Mouse (Mus musculus) neutrophil, adult 65 days (primary cell): ENCODE measurements around the gene Tbc1d22b. TPM values are rescaled to one million over a fixed set of nuclear protein-coding genes. Genes with fewer than 3 reads are reported as not detected.

Experiments used
- total RNA-seq: library from RNA; stranded (reverse); gene quantifications from 2 replicates; pipeline ENCODE4 v1.2.4, GENCODE M21; 2023

Gene Tbc1d22b
- 12.8 and 13.5 TPM in 2 replicates for total RNA-seq

GRCm38 (mm10) chr17:29549543-29550428, at the start of gene Tbc1d22b, which contains the start of gene Gm17657:
Tbc1d22b (plus strand) TSS chr17:29549785.
Gm17657 (minus strand) TSS chr17:29549638.

DNA sequence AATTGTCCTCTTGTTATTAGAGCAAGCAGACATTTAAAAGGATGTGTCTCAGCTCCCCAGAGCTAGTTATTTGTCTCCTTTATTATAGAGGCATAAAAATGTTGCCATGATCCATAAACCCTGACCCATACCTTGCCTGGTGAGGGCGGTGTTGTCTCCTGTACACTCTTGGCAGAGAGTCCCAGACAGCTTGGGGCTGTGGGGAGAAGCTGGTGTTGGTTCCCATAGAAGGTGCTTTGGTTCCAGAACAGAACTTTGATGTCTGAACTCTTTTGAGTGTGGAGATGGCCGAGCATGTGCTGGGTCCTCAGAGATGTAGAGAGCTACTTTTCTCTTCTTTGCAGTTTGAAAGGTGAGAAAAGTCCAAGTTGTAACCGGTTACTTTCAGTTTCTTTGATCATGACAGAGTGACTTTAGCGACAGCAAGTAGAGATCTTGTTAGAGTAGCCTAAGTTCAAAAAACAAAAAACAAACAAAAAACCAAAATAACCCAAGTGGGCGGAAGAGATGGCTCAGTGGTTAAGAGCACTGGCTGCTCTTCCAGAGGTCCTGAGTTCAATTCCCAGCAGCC, 2.7 kb downstream of the Tbc1d22b start, which contains the start of gene Tmem217:
Gene Tmem217 (minus strand): TSS at position 224 of the 571 bp plus-strand sequence.

DNA sequence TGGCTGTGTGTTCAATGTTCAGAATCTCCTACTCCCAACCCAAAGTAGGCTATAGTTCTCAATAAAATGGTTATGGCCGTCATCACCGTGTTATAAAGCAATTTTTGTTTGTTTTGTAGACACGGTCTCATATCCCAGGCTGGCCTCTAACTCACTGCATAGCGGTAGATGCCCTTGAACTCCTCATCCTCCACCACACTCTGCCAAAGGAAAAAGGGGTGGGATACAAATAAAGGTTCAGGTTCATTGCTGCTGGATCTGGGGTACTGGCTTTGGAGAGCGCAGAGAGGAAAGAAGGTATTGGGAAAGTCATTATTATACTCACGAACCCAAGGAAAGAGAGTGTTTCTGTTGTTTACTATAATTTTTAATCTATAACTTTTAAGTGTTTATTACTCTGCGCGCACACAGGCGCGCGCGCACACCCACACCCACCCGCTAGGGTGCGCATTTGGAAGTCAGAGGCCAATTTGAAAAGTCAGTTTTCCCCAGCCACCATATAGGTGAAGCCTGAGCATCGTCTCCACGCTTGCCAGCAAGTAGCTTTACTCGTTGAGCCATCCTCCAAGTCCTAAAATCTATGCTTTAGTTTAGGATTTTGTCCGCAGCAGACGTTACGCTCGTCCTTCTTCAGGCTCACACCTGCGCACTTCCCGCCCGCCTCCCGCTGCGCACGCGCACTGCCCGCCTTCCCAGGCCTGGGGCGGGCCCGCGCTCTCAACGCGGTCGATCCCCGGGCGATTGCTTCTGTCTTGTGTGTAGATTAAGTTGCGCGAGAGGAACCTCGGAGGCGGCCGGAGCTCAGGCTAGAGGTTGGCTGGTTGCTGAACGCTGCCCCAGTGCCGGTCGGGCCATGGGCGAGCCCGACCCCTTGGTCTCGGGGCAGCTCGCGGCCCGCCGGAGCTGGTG, 64.8 kb downstream of the Tbc1d22b start, which contains the start of the genes Rnf8 and Gm28043:
Gene Rnf8 (plus strand): TSS at position 676 of the 909 bp plus-strand sequence.
Gene Gm28043 (plus strand): TSS at position 762 of the 909 bp plus-strand sequence.

Other genes with a start within 250 kb of the Tbc1d22b start
- 230 and 242 TPM in 2 replicates for gene Pi16, start 232.1 kb upstream of the Tbc1d22b start, total RNA-seq
- gene Mtch1, start 201.9 kb upstream of the Tbc1d22b start, total RNA-seq: 77.2 and 93.1 TPM in 2 replicates
- 25.0 and 41.1 TPM in 2 replicates for gene Fgd2, start 188.9 kb upstream of the Tbc1d22b start, total RNA-seq
- gene Pim1, start 59.0 kb upstream of the Tbc1d22b start, total RNA-seq: 666 and 694 TPM in 2 replicates
- not detected in 2 replicates for gene Gm17657, start 147 bp upstream of the Tbc1d22b start, total RNA-seq
- not detected in 2 replicates for gene Tmem217, start 2.6 kb downstream of the Tbc1d22b start, total RNA-seq
- 42.3 and 53.0 TPM in 2 replicates for gene Rnf8, start 65.0 kb downstream of the Tbc1d22b start, total RNA-seq
- 9.9 and 14.1 TPM in 2 replicates for gene Gm28043, start 65.1 kb downstream of the Tbc1d22b start, total RNA-seq
- gene Cmtr1, start 110.8 kb downstream of the Tbc1d22b start, total RNA-seq: 260 and 305 TPM in 2 replicates
- 9.1 and 15.0 TPM in 2 replicates for gene Ccdc167, start 167.3 kb downstream of the Tbc1d22b start, total RNA-seq